Mouse (Mus musculus): ENCODE data around the gene Gm8127. TPM values are rescaled to one million over a fixed set of nuclear protein-coding genes. Genes with fewer than 3 reads are reported as not detected.
"Not testable (repeated sequence)": the region's sequence is repeated elsewhere in the genome, so short reads cannot be mapped to it uniquely, and the experiment has no call there.

Gm8127 gene
- polyA plus RNA-seq (2011; ENCODE audit: insufficient read depth, insufficient read length, low read depth, missing spikeins): not detected in 2 replicates

DNA sequence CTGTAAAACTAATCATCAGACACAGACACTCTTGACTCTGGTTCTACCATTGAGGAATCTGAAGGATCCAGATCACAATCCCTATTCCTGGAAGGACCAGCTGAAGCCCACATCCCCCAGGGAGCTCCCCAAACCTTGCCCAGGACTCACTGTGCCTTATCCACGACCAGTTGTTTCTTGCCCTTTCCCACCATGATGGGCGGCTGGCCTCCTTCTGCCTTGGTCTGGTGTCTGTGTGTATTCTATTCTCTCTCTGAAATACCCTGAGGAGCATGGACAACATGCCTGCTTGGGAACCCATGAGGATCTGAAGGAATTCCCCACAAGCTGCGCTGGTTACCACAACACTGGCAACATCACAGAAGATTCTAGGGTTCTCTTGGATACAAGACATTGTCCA is at the start of gene Gm8127:
Gene Gm8127, minus strand, starts transcription at position 330 of the 400 bp plus-strand sequence.
- H3K9me3 ChIP-seq (replicated peaks; ENCODE audit: control insufficient read depth, insufficient read depth, low read length, poor library complexity, severe bottlenecking); H3K4me3 ChIP-seq (ENCODE audit: low read depth, low read length); H3K27me3 ChIP-seq (ENCODE audit: control insufficient read depth, insufficient read depth, low read length, poor library complexity, severe bottlenecking); H3K36me3 ChIP-seq (ENCODE audit: control insufficient read depth, insufficient read depth, low read length, poor library complexity, severe bottlenecking); H3K4me1 ChIP-seq (ENCODE audit: control insufficient read depth, insufficient read depth, low read length); H3K27ac ChIP-seq (ENCODE audit: insufficient read depth, low read length); H3K9ac ChIP-seq (ENCODE audit: low read depth, poor library complexity, severe bottlenecking): not testable (repeated sequence)

DNA sequence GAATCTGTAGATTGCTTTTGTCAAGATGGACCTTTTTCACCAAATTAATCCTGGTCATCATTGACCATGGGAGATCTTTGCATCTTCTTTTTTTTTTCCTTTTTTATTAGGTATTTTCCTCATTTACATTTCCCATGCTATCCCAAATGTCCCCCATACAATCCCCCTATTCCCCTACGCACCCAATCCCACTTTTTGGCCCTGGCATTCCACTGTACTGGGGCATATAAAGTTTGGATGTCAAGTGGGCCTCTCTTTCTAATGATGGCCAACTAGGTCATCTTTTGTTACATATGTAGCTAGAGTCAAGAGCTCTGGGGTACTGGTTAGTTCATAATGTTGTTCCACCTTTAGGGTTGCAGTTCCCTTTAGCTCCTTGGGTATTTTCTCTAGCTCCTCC is 44.0 kb upstream of the Gm8127 start:
- not testable (repeated sequence) for H3K9me3 ChIP-seq (replicated peaks; ENCODE audit: control insufficient read depth, insufficient read depth, low read length, poor library complexity, severe bottlenecking); H3K4me3 ChIP-seq (ENCODE audit: low read depth, low read length); H3K9ac ChIP-seq (ENCODE audit: low read depth, poor library complexity, severe bottlenecking); H3K27ac ChIP-seq (ENCODE audit: insufficient read depth, low read length); H3K27me3 ChIP-seq (ENCODE audit: control insufficient read depth, insufficient read depth, low read length, poor library complexity, severe bottlenecking); H3K36me3 ChIP-seq (ENCODE audit: control insufficient read depth, insufficient read depth, low read length, poor library complexity, severe bottlenecking); H3K4me1 ChIP-seq (ENCODE audit: control insufficient read depth, insufficient read depth, low read length)

- H3K9me3 ChIP-seq (replicated peaks; ENCODE audit: control insufficient read depth, insufficient read depth, low read length, poor library complexity, severe bottlenecking); H3K4me1 ChIP-seq (ENCODE audit: control insufficient read depth, insufficient read depth, low read length); H3K27me3 ChIP-seq (ENCODE audit: control insufficient read depth, insufficient read depth, low read length, poor library complexity, severe bottlenecking); H3K27ac ChIP-seq (ENCODE audit: insufficient read depth, low read length); H3K4me3 ChIP-seq (ENCODE audit: low read depth, low read length); H3K36me3 ChIP-seq (ENCODE audit: control insufficient read depth, insufficient read depth, low read length, poor library complexity, severe bottlenecking); H3K9ac ChIP-seq (ENCODE audit: low read depth, poor library complexity, severe bottlenecking): not testable (repeated sequence)
These were observed 37.8 kb upstream of the Gm8127 start for GRCm38 (mm10) chr14:43331362-43331880.

DNA sequence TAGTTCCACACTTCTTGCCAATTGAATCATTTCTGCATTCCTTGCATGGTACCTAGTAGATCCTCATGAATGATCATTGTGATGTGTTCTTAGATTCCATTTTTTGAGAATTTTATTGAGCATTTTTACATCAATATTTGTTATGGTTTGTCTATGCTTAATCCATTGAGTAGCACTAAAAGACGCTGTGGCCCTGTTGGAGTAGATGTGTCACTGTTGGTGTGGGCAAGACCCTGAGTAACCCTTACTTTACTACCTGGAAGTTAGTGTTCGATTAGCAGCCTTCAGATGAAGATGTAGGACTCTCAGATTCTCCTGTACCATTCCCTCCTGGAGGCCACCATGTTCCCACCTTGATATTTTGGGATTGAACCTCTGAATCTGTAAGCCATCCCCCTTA is 35.0 kb upstream of the Gm8127 start:
- H3K27ac ChIP-seq (ENCODE audit: insufficient read depth, low read length); H3K27me3 ChIP-seq (ENCODE audit: control insufficient read depth, insufficient read depth, low read length, poor library complexity, severe bottlenecking); H3K4me1 ChIP-seq (ENCODE audit: control insufficient read depth, insufficient read depth, low read length); H3K36me3 ChIP-seq (ENCODE audit: control insufficient read depth, insufficient read depth, low read length, poor library complexity, severe bottlenecking); H3K9ac ChIP-seq (ENCODE audit: low read depth, poor library complexity, severe bottlenecking); H3K9me3 ChIP-seq (replicated peaks; ENCODE audit: control insufficient read depth, insufficient read depth, low read length, poor library complexity, severe bottlenecking); H3K4me3 ChIP-seq (ENCODE audit: low read depth, low read length): not testable (repeated sequence)

- H3K9me3 ChIP-seq (replicated peaks; ENCODE audit: control insufficient read depth, insufficient read depth, low read length, poor library complexity, severe bottlenecking); H3K27ac ChIP-seq (ENCODE audit: insufficient read depth, low read length); H3K4me3 ChIP-seq (ENCODE audit: low read depth, low read length); H3K4me1 ChIP-seq (ENCODE audit: control insufficient read depth, insufficient read depth, low read length); H3K27me3 ChIP-seq (ENCODE audit: control insufficient read depth, insufficient read depth, low read length, poor library complexity, severe bottlenecking); H3K9ac ChIP-seq (ENCODE audit: low read depth, poor library complexity, severe bottlenecking); H3K36me3 ChIP-seq (ENCODE audit: control insufficient read depth, insufficient read depth, low read length, poor library complexity, severe bottlenecking): not testable (repeated sequence)
These were observed 25.9 kb upstream of the Gm8127 start for GRCm38 (mm10) chr14:43319516-43319915.

DNA sequence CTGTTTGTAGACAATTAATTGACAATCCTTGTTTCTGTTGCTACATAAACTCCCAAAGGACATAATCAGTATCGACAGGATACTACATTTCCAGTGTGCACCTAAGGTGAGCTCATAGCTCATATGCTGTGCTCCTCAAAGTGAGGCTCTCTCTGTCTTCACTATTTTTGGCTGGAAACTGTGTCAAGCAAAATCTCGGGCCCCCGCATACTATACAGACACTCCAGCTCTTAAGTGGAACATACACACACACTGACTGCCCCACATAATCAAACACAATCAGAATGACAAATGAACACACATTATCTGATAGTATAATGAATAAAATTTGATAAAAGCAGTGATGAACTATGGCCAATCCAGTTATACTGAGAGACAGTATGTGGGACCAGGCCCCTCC is 15.0 kb downstream of the Gm8127 start:
- H3K4me1 ChIP-seq (ENCODE audit: control insufficient read depth, insufficient read depth, low read length); H3K9me3 ChIP-seq (replicated peaks; ENCODE audit: control insufficient read depth, insufficient read depth, low read length, poor library complexity, severe bottlenecking): not testable (repeated sequence)

GRCm38 (mm10) chr14:43278146-43278545 is 15.5 kb downstream of the Gm8127 start:
- H3K27ac ChIP-seq (ENCODE audit: insufficient read depth, low read length); H3K36me3 ChIP-seq (ENCODE audit: control insufficient read depth, insufficient read depth, low read length, poor library complexity, severe bottlenecking); H3K9ac ChIP-seq (ENCODE audit: low read depth, poor library complexity, severe bottlenecking); H3K4me1 ChIP-seq (ENCODE audit: control insufficient read depth, insufficient read depth, low read length); H3K27me3 ChIP-seq (ENCODE audit: control insufficient read depth, insufficient read depth, low read length, poor library complexity, severe bottlenecking); H3K4me3 ChIP-seq (ENCODE audit: low read depth, low read length); H3K9me3 ChIP-seq (replicated peaks; ENCODE audit: control insufficient read depth, insufficient read depth, low read length, poor library complexity, severe bottlenecking): not testable (repeated sequence)

More for the DNA sequence above, 15.0 kb downstream of the Gm8127 start:
- not testable (repeated sequence) for H3K4me3 ChIP-seq (ENCODE audit: low read depth, low read length); H3K27me3 ChIP-seq (ENCODE audit: control insufficient read depth, insufficient read depth, low read length, poor library complexity, severe bottlenecking); H3K27ac ChIP-seq (ENCODE audit: insufficient read depth, low read length); H3K36me3 ChIP-seq (ENCODE audit: control insufficient read depth, insufficient read depth, low read length, poor library complexity, severe bottlenecking); H3K9ac ChIP-seq (ENCODE audit: low read depth, poor library complexity, severe bottlenecking)

- H3K27ac ChIP-seq (ENCODE audit: insufficient read depth, low read length); H3K9me3 ChIP-seq (replicated peaks; ENCODE audit: control insufficient read depth, insufficient read depth, low read length, poor library complexity, severe bottlenecking); H3K36me3 ChIP-seq (ENCODE audit: control insufficient read depth, insufficient read depth, low read length, poor library complexity, severe bottlenecking); H3K4me1 ChIP-seq (ENCODE audit: control insufficient read depth, insufficient read depth, low read length); H3K9ac ChIP-seq (ENCODE audit: low read depth, poor library complexity, severe bottlenecking); H3K27me3 ChIP-seq (ENCODE audit: control insufficient read depth, insufficient read depth, low read length, poor library complexity, severe bottlenecking); H3K4me3 ChIP-seq (ENCODE audit: low read depth, low read length): not testable (repeated sequence)
These were observed 16.2 kb downstream of the Gm8127 start for GRCm38 (mm10) chr14:43277468-43277867.

GRCm38 (mm10) chr14:43275752-43276151 is 17.9 kb downstream of the Gm8127 start:
- not testable (repeated sequence) for H3K4me3 ChIP-seq (ENCODE audit: low read depth, low read length); H3K9ac ChIP-seq (ENCODE audit: low read depth, poor library complexity, severe bottlenecking); H3K27me3 ChIP-seq (ENCODE audit: control insufficient read depth, insufficient read depth, low read length, poor library complexity, severe bottlenecking); H3K27ac ChIP-seq (ENCODE audit: insufficient read depth, low read length); H3K4me1 ChIP-seq (ENCODE audit: control insufficient read depth, insufficient read depth, low read length); H3K9me3 ChIP-seq (replicated peaks; ENCODE audit: control insufficient read depth, insufficient read depth, low read length, poor library complexity, severe bottlenecking); H3K36me3 ChIP-seq (ENCODE audit: control insufficient read depth, insufficient read depth, low read length, poor library complexity, severe bottlenecking)

DNA sequence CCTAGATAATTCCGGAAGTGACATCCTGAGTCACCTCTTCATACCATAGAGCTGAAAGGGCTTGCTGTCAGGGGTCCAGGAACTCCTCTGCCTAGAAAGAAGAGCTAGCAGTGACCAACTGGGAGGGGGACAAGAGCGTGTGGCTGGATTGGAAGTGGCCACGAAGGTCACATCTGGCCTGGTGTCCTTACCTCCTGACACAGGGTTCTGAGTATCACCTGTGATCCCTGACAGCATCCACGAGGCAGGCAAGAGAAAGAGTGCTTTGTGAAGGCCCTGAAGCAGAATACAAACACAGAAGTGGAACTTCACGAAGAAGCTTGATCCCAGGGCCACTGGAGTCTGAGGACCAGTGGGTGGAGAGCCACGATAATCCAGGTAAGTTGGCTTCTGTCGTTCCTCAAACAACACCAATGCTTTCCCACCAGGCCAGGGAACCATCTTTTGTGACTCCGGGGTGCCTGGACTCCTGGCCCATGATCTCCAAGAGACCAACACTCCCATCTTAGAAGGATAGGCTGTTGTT is 18.6 kb downstream of the Gm8127 start, which contains the start of gene Gm9732:
Gene Gm9732, plus strand, starts transcription at position 51 of the 526 bp plus-strand sequence.
- H3K4me1 ChIP-seq (ENCODE audit: control insufficient read depth, insufficient read depth, low read length); H3K27ac ChIP-seq (ENCODE audit: insufficient read depth, low read length); H3K27me3 ChIP-seq (ENCODE audit: control insufficient read depth, insufficient read depth, low read length, poor library complexity, severe bottlenecking); H3K4me3 ChIP-seq (ENCODE audit: low read depth, low read length); H3K36me3 ChIP-seq (ENCODE audit: control insufficient read depth, insufficient read depth, low read length, poor library complexity, severe bottlenecking); H3K9me3 ChIP-seq (replicated peaks; ENCODE audit: control insufficient read depth, insufficient read depth, low read length, poor library complexity, severe bottlenecking); H3K9ac ChIP-seq (ENCODE audit: low read depth, poor library complexity, severe bottlenecking): not testable (repeated sequence)
